Mouse (Mus musculus) lung, postnatal 0 days (tissue): ENCODE measurements around the gene Gm38392. TPM values are rescaled to one million over a fixed set of nuclear protein-coding genes. Genes with fewer than 3 reads are reported as not detected.

Source experiments
- ATAC-seq: fragments of 200-750 bp; cut with Nextera tagmentation; 2 replicates; pipeline ENCODE4 v1.8.0; 2017; ENCODE audit warnings: moderate library complexity
- DNase-seq: peaks from one replicate; pipeline ENCODE4 v3.0.0-alpha.2; 2016; ENCODE audit warnings: low spot score
- H3K27ac ChIP-seq: fragments of 300-500 bp; sonication (generic); 2 replicates; pipeline ENCODE4 v1.5.1; 2014; ENCODE audit warnings: antibody characterized with exemption, mild to moderate bottlenecking, low read length, mixed read lengths
- H3K27me3 ChIP-seq: fragments of 300-500 bp; sonication (generic); replicated peaks from 2 replicates; pipeline ENCODE4 v1.6.1; 2014; ENCODE audit warnings: low read length, mixed read lengths; ENCODE audit not compliant: insufficient read depth
- H3K36me3 ChIP-seq: fragments of 300-500 bp; sonication (generic); 2 replicates; pipeline ENCODE4 v1.6.1; 2014; ENCODE audit warnings: low read length, mixed read lengths; ENCODE audit not compliant: insufficient read depth
- H3K4me1 ChIP-seq: fragments of 300-500 bp; sonication (generic); 2 replicates; pipeline ENCODE4 v1.6.1; 2014; ENCODE audit warnings: antibody characterized with exemption, low read depth, low read length, mixed read lengths; ENCODE audit not compliant: insufficient read depth
- H3K4me2 ChIP-seq: fragments of 300-500 bp; sonication (generic); replicated peaks from 2 replicates; pipeline ENCODE4 v1.6.1; 2014; ENCODE audit warnings: low read depth, mild to moderate bottlenecking, low read length, moderate library complexity, mixed read lengths
- H3K4me3 ChIP-seq: fragments of 300-500 bp; sonication (generic); 2 replicates; pipeline ENCODE4 v1.5.1; 2014; ENCODE audit warnings: low read depth, low read length
- H3K9ac ChIP-seq: fragments of 300-500 bp; sonication (generic); replicated peaks from 2 replicates; pipeline ENCODE4 v1.6.1; 2014; ENCODE audit warnings: low read depth, mild to moderate bottlenecking
- H3K9me3 ChIP-seq: fragments of 300-500 bp; sonication (generic); 2 replicates; pipeline ENCODE4 v1.6.1; 2016; ENCODE audit warnings: low read length, mixed read lengths
- CTCF ChIP-seq: IDR thresholded peaks from 2 replicates; pipeline ENCODE4 v1.5.1; 2016; ENCODE audit warnings: antibody characterized with exemption, mild to moderate bottlenecking
- EP300 ChIP-seq: IDR thresholded peaks from 2 replicates; pipeline ENCODE4 v1.6.1; 2016; ENCODE audit warnings: antibody characterized with exemption, mild to moderate bottlenecking, control low read depth
- WGBS: fragments of 180-500 bp; shearing (Covaris S2); extraction: QIAGEN DNeasy Blood & Tissue Kit; methylation state at CpG from one replicate; pipeline ENCODE4 v1.1.7; 2014; 5-methylcytosine and 5-hydroxymethylcytosine counted together
- polyA plus RNA-seq: library from polyadenylated mRNA; unstranded; fragments of >200 nt; fragmentation: Nextera tagmentation; extraction: Ambion mirVana; gene quantifications from 2 replicates; pipeline ENCODE4 v1.2.1, GENCODE M21; 2015

Gene Gm38392
- polyA plus RNA-seq, 1 experiment from 2014 or later, result 1.8 TPM

- no peak overlapping the region for H3K4me3 ChIP-seq
- ATAC-seq (no peak), DNase-seq (no peak)
- H3K4me1 ChIP-seq, result no peaks in the 10 kb centered on the region
- no peak overlapping the region for H3K27ac ChIP-seq
- no peak for TF ChIP-seq EP300
- TF ChIP-seq CTCF, result no peak
- no peak overlapping the region for H3K9ac ChIP-seq
- H3K9me3 ChIP-seq, result no peaks in the 10 kb centered on the region
- H3K4me2 ChIP-seq, result no peak overlapping the region
- H3K27me3 ChIP-seq, result 0 out of 2 replicates have a peak, but pooled peaks cover 14% of the 10 kb centered on the region
- no peaks in the 10 kb centered on the region for H3K36me3 ChIP-seq
- 74% methylated on average over 6 of the region's 6 CpGs for WGBS
Observed at GRCm38 (mm10) chr3:88252739-88253138, 34.3 kb downstream of the Gm38392 start.

GRCm38 (mm10) chr3:88248406-88248805 is 38.6 kb downstream of the Gm38392 start:
- no peak overlapping the region for H3K9ac ChIP-seq
- TF ChIP-seq EP300, result no peak
- TF ChIP-seq CTCF, result no peak
- no peak for DNase-seq
- no peak overlapping the region for H3K4me3 ChIP-seq
- WGBS, result 72% methylated on average over 11 of the region's 11 CpGs
- no peak overlapping the region for H3K27ac ChIP-seq
- no peaks in the 10 kb centered on the region for H3K4me1 ChIP-seq
- H3K9me3 ChIP-seq, result no peaks in the 10 kb centered on the region
- ATAC-seq, result no peak
- H3K4me2 ChIP-seq, result no peak overlapping the region
- peaks cover 11% of the 10 kb centered on the region for H3K27me3 ChIP-seq
- H3K36me3 ChIP-seq, result no peaks in the 10 kb centered on the region

- no peaks in the 10 kb centered on the region for H3K36me3 ChIP-seq
- H3K4me1 ChIP-seq, result no peaks in the 10 kb centered on the region
- WGBS, result 53% methylated on average over 9 of the region's 9 CpGs
- H3K9me3 ChIP-seq, result no peaks in the 10 kb centered on the region
- H3K27ac ChIP-seq, result no peak overlapping the region
- ATAC-seq, result no peak
- no peak overlapping the region for H3K4me2 ChIP-seq
- H3K27me3 ChIP-seq, result peaks cover 12% of the 10 kb centered on the region
- H3K9ac ChIP-seq, result no peak overlapping the region
- no peak for DNase-seq
- H3K4me3 ChIP-seq, result no peak overlapping the region
- TF ChIP-seq EP300, result no peak
- TF ChIP-seq CTCF, result no peak
Observed at GRCm38 (mm10) chr3:88247666-88248065, 39.3 kb downstream of the Gm38392 start.

GRCm38 (mm10) chr3:88245811-88246210 is 41.2 kb downstream of the Gm38392 start:
- H3K9ac ChIP-seq, result no peak overlapping the region
- H3K36me3 ChIP-seq, result no peaks in the 10 kb centered on the region
- WGBS, result 23% methylated on average over 12 of the region's 13 CpGs
- no peak overlapping the region for H3K4me2 ChIP-seq
- ATAC-seq (peak; percentile 49), DNase-seq (peak; percentile 73)
- no peak overlapping the region for H3K4me3 ChIP-seq
- H3K27ac ChIP-seq, result no peak overlapping the region
- TF ChIP-seq CTCF (peak; percentile 94), EP300 (no peak)
- peaks cover 29% of the 10 kb centered on the region for H3K27me3 ChIP-seq
- 0 out of 2 replicates have a peak, but pooled peaks cover 2% of the 10 kb centered on the region for H3K4me1 ChIP-seq
- no peaks in the 10 kb centered on the region for H3K9me3 ChIP-seq

GRCm38 (mm10) chr3:88244071-88244470 is 42.9 kb downstream of the Gm38392 start:
- Histone ChIP-seq H3K27ac (no peak overlapping the region), H3K27me3 (peaks cover 46% of the 10 kb centered on the region), H3K36me3 (no peaks in the 10 kb centered on the region), H3K4me2 (no peak overlapping the region), H3K9me3 (no peaks in the 10 kb centered on the region), H3K4me1 (0 out of 2 replicates have a peak, but pooled peaks cover 2% of the 10 kb centered on the region), H3K9ac (no peak overlapping the region), H3K4me3 (no peak overlapping the region)
- TF ChIP-seq EP300, result no peak
- TF ChIP-seq CTCF, result peak; percentile 78
- DNase-seq (peak; percentile 60), ATAC-seq (no peak)
- 0% methylated on average over 2 of the region's 2 CpGs for WGBS

- TF ChIP-seq EP300, result no peak
- TF ChIP-seq CTCF, result peak; percentile 92
- Histone ChIP-seq H3K9me3 (no peaks in the 10 kb centered on the region), H3K27ac (no peak overlapping the region), H3K9ac (no peak overlapping the region), H3K4me1 (0 out of 2 replicates have a peak, but pooled peaks cover 2% of the 10 kb centered on the region), H3K36me3 (no peaks in the 10 kb centered on the region), H3K27me3 (peaks cover 52% of the 10 kb centered on the region), H3K4me2 (no peak overlapping the region), H3K4me3 (no peak overlapping the region)
- peak; percentile 65 for ATAC-seq
- 2% methylated on average over 13 of the region's 13 CpGs for whole genome bisulfite sequencing
- DNase-seq, result peak; percentile 74
Observed at GRCm38 (mm10) chr3:88242531-88242930, 44.5 kb downstream of the Gm38392 start.
